Mouse (Mus musculus): Measurements from ENCODE around the gene Kcnn4. TPM values are rescaled to one million over a fixed set of nuclear protein-coding genes. Genes with fewer than 3 reads are reported as not detected.

Gene Kcnn4
- polyA plus RNA-seq, 1 experiment, result not detected

GRCm38 (mm10) chr7:24421648-24422047 lies 51.6 kb downstream of the Kcnn4 start:
- H3K27ac ChIP-seq (replicated peaks; ENCODE audit: low read depth, low read length), result no peak overlapping the region
- H3K4me3 ChIP-seq (ENCODE audit: insufficient read depth, low read depth, low read length), result no peak overlapping the region
- no peaks in the 10 kb centered on the region for H3K4me1 ChIP-seq (ENCODE audit: control insufficient read depth, insufficient read depth, insufficient read length, low read length)

DNA sequence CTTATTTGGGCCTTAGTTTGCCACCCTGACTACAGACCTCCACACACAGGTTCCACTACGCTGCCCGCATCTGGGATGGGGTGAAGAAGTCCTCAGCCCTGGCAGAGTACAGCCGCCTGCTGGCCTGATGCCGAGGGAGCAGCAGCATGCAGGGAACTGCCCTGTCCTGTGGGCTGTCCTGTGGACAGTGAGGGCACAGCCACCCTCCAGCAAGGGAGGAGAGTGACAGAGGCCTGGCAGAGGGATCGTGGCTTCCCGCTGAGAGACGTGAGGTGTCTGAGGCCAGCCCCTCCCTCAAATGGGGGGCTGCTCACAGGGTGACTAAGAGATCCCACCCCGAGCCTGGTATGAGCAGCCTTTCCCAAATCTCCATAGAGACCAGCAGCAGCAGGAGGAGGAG lies 52.2 kb downstream of the Kcnn4 start:
- Histone ChIP-seq H3K27ac (replicated peaks; ENCODE audit: low read depth, low read length) (no peak overlapping the region), H3K4me1 (ENCODE audit: control insufficient read depth, insufficient read depth, insufficient read length, low read length) (no peaks in the 10 kb centered on the region), H3K4me3 (ENCODE audit: insufficient read depth, low read depth, low read length) (no peak overlapping the region)

GRCm38 (mm10) chr7:24423107-24423763 lies 53.2 kb downstream of the Kcnn4 start:
- Histone ChIP-seq H3K27ac (replicated peaks; ENCODE audit: low read depth, low read length) (no peak overlapping the region), H3K4me1 (ENCODE audit: control insufficient read depth, insufficient read depth, insufficient read length, low read length) (no peaks in the 10 kb centered on the region), H3K4me3 (ENCODE audit: insufficient read depth, low read depth, low read length) (no peak overlapping the region)

- no peak overlapping the region for H3K27ac ChIP-seq (replicated peaks; ENCODE audit: low read depth, low read length)
These were observed 54.1 kb downstream of the Kcnn4 start for GRCm38 (mm10) chr7:24423956-24424732.

GRCm38 (mm10) chr7:24425919-24426318 lies 55.9 kb downstream of the Kcnn4 start:
- no peak overlapping the region for H3K4me3 ChIP-seq (ENCODE audit: insufficient read depth, low read depth, low read length)
- H3K27ac ChIP-seq (replicated peaks; ENCODE audit: low read depth, low read length), result no peak overlapping the region
- H3K4me1 ChIP-seq (ENCODE audit: control insufficient read depth, insufficient read depth, insufficient read length, low read length), result no peaks in the 10 kb centered on the region

More at GRCm38 (mm10) chr7:24423956-24424732, 54.1 kb downstream of the Kcnn4 start:
- H3K4me1 ChIP-seq (ENCODE audit: control insufficient read depth, insufficient read depth, insufficient read length, low read length), result no peaks in the 10 kb centered on the region
- no peak overlapping the region for H3K4me3 ChIP-seq (ENCODE audit: insufficient read depth, low read depth, low read length)

DNA sequence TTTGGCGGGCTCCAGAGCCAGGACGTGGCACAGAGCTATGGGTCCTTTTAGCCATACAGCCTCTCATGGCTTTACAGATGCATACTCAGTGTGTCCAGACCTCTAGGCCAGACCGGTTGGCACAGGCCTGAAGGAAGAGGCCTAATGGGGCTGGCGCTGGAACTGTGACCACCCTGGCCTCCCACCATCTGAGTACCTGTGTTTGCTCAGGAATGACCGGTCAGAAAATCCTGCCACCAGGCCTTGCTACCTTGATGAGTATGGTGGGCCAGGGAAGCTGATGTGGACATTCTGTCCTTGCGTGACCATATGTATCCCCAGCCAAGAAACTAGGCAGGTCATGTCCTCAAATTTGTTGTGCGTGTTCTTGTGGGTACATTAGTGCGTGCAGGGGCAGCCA lies 57.1 kb downstream of the Kcnn4 start:
- Histone ChIP-seq H3K27ac (replicated peaks; ENCODE audit: low read depth, low read length) (no peak overlapping the region), H3K4me1 (ENCODE audit: control insufficient read depth, insufficient read depth, insufficient read length, low read length) (no peaks in the 10 kb centered on the region)

DNA sequence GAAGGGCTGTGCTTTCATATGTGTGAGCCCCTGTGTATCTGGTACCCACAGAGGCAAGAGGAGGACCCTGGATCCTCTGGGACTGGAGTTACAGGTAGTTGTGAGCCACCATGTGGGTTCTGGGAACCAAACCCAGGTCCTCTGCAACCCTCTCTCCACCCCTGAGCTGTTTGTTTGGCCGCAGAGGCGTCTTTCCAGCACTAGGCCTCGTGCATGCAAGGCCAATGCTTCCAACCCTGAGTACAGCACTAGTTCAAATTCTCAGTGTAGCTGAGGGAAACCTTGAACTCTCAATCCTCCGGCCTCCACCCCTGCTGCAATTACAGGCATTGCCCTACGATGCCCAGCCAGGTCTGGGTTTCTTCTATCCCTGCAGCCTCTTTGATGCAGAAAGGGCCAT lies 58.7 kb downstream of the Kcnn4 start:
- Histone ChIP-seq H3K4me1 (ENCODE audit: control insufficient read depth, insufficient read depth, insufficient read length, low read length) (no peaks in the 10 kb centered on the region), H3K27ac (replicated peaks; ENCODE audit: low read depth, low read length) (no peak overlapping the region)

More for the DNA sequence above, 57.1 kb downstream of the Kcnn4 start:
- H3K4me3 ChIP-seq (ENCODE audit: insufficient read depth, low read depth, low read length), result no peak overlapping the region

GRCm38 (mm10) chr7:24429413-24430112 lies 59.5 kb downstream of the Kcnn4 start:
- Histone ChIP-seq H3K27ac (replicated peaks; ENCODE audit: low read depth, low read length) (no peak overlapping the region), H3K4me3 (ENCODE audit: insufficient read depth, low read depth, low read length) (no peak overlapping the region), H3K4me1 (ENCODE audit: control insufficient read depth, insufficient read depth, insufficient read length, low read length) (no peaks in the 10 kb centered on the region)

More for the DNA sequence above, 58.7 kb downstream of the Kcnn4 start:
- no peak overlapping the region for H3K4me3 ChIP-seq (ENCODE audit: insufficient read depth, low read depth, low read length)

GRCm38 (mm10) chr7:24430551-24431345 lies 60.7 kb downstream of the Kcnn4 start:
- Histone ChIP-seq H3K4me1 (ENCODE audit: control insufficient read depth, insufficient read depth, insufficient read length, low read length) (no peaks in the 10 kb centered on the region), H3K27ac (replicated peaks; ENCODE audit: low read depth, low read length) (no peak overlapping the region), H3K4me3 (ENCODE audit: insufficient read depth, low read depth, low read length) (no peak overlapping the region)

DNA sequence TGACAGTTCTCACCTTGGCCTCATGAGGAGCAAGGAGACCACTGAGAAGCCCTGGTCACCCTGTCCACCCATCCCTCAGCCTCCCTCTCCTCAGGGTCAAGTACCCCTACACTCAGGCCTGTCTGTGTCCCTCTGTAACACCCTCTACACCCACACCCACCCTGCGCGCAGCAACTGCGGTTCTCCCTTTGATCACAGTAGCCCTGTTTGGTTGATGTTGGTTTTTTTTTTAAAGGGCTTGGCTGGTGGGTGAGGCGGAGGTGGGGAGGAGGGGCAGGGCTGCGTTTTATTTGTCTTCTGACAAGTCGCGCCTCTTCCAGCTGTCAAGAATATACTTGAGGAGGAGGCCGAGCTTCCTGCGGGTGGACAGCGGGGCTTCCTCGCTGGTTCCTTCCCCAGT lies 61.6 kb downstream of the Kcnn4 start:
- no peak overlapping the region for H3K27ac ChIP-seq (replicated peaks; ENCODE audit: low read depth, low read length)

DNA sequence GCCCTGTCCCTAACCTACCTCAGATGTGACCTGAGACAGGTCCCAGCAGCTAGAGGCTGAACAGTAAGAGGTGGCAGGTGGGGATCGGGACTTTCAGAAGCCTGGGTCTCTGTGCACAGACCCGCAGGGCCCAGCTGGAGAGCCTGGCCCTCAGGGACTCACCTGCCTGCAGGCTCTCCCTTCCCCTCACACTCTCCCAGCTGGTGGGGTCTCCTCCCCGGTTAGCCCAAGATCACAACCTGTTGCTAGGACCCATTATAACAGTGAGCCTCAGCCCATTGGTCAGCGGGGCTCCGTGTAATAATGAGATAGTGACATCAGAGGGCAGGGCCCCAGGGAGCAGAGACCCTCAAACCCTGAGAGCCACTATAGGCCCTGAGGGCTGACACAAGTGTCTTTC lies 65.2 kb downstream of the Kcnn4 start:
- Histone ChIP-seq H3K4me3 (ENCODE audit: insufficient read depth, low read depth, low read length) (no peak overlapping the region), H3K27ac (replicated peaks; ENCODE audit: low read depth, low read length) (no peak overlapping the region), H3K4me1 (ENCODE audit: control insufficient read depth, insufficient read depth, insufficient read length, low read length) (no peaks in the 10 kb centered on the region)

More for the DNA sequence above, 61.6 kb downstream of the Kcnn4 start:
- Histone ChIP-seq H3K4me1 (ENCODE audit: control insufficient read depth, insufficient read depth, insufficient read length, low read length) (no peaks in the 10 kb centered on the region), H3K4me3 (ENCODE audit: insufficient read depth, low read depth, low read length) (no peak overlapping the region)

Other genes starting within 250 kb of the Kcnn4 start
- 2.4 and 4.4 TPM in 2 replicates for gene Zfp235, start 236.1 kb upstream of the Kcnn4 start, polyA plus RNA-seq (2012; ENCODE audit: insufficient read depth, insufficient read length, missing spikeins)
- not detected in 2 replicates for gene Zfp114, start 195.2 kb upstream of the Kcnn4 start, polyA plus RNA-seq (2012; ENCODE audit: insufficient read depth, insufficient read length, missing spikeins)
- 1.5 and 1.7 TPM in 2 replicates for gene Zfp111, start 158.8 kb upstream of the Kcnn4 start, polyA plus RNA-seq (2012; ENCODE audit: insufficient read depth, insufficient read length, missing spikeins)
- gene Zfp109, start 132.7 kb upstream of the Kcnn4 start, polyA plus RNA-seq (2012; ENCODE audit: insufficient read depth, insufficient read length, missing spikeins), result 0.46 TPM in 1 of 2 replicates, not detected in the other
- gene Zfp108, start 115.5 kb upstream of the Kcnn4 start, polyA plus RNA-seq (2012; ENCODE audit: insufficient read depth, insufficient read length, missing spikeins), result 0.88 and 1.8 TPM in 2 replicates
- 1.4 and 4.4 TPM in 2 replicates for gene Zfp93, start 99.8 kb upstream of the Kcnn4 start, polyA plus RNA-seq (2012; ENCODE audit: insufficient read depth, insufficient read length, missing spikeins)
- 1.5 and 2.0 TPM in 2 replicates for gene Zfp61, start 69.0 kb upstream of the Kcnn4 start, polyA plus RNA-seq (2012; ENCODE audit: insufficient read depth, insufficient read length, missing spikeins)
- gene Zfp94, start 53.6 kb upstream of the Kcnn4 start, polyA plus RNA-seq (2012; ENCODE audit: insufficient read depth, insufficient read length, missing spikeins), result 3.8 and 4.5 TPM in 2 replicates
- gene Tescl, start 36.3 kb upstream of the Kcnn4 start, polyA plus RNA-seq (2012; ENCODE audit: insufficient read depth, insufficient read length, missing spikeins), result not detected in 2 replicates
- not detected in 2 replicates for gene Lypd5, start 21.1 kb upstream of the Kcnn4 start, polyA plus RNA-seq (2012; ENCODE audit: insufficient read depth, insufficient read length, missing spikeins)
- gene Smg9, start 29.4 kb downstream of the Kcnn4 start, polyA plus RNA-seq (2012; ENCODE audit: insufficient read depth, insufficient read length, missing spikeins), result 6.1 and 8.2 TPM in 2 replicates
- not detected in 2 replicates for gene Irgc1, start 82.0 kb downstream of the Kcnn4 start, polyA plus RNA-seq (2012; ENCODE audit: insufficient read depth, insufficient read length, missing spikeins)
- 3.0 TPM in 1 of 2 replicates, not detected in the other for gene Plaur, start 92.2 kb downstream of the Kcnn4 start, polyA plus RNA-seq (2012; ENCODE audit: insufficient read depth, insufficient read length, missing spikeins)
- gene Cadm4, start 111.8 kb downstream of the Kcnn4 start, polyA plus RNA-seq (2012; ENCODE audit: insufficient read depth, insufficient read length, missing spikeins), result 3.1 and 3.5 TPM in 2 replicates
- gene Zfp428, start 136.7 kb downstream of the Kcnn4 start, polyA plus RNA-seq (2012; ENCODE audit: insufficient read depth, insufficient read length, missing spikeins), result 3.0 and 4.7 TPM in 2 replicates
- not detected in 2 replicates for gene AC161166.1, start 142.2 kb downstream of the Kcnn4 start, polyA plus RNA-seq (2012; ENCODE audit: insufficient read depth, insufficient read length, missing spikeins)
- 9.1 and 9.2 TPM in 2 replicates for gene Irgq, start 160.4 kb downstream of the Kcnn4 start, polyA plus RNA-seq (2012; ENCODE audit: insufficient read depth, insufficient read length, missing spikeins)
- gene Pinlyp, start 175.9 kb downstream of the Kcnn4 start, polyA plus RNA-seq (2012; ENCODE audit: insufficient read depth, insufficient read length, missing spikeins), result not detected in 2 replicates
- 20.7 and 22.5 TPM in 2 replicates for gene Xrcc1, start 176.0 kb downstream of the Kcnn4 start, polyA plus RNA-seq (2012; ENCODE audit: insufficient read depth, insufficient read length, missing spikeins)
- 17.2 and 20.4 TPM in 2 replicates for gene Ethe1, start 217.3 kb downstream of the Kcnn4 start, polyA plus RNA-seq (2012; ENCODE audit: insufficient read depth, insufficient read length, missing spikeins)
- gene Zfp575, start 217.4 kb downstream of the Kcnn4 start, polyA plus RNA-seq (2012; ENCODE audit: insufficient read depth, insufficient read length, missing spikeins), result not detected in 2 replicates
- 0.75 TPM in 1 of 2 replicates, not detected in the other for gene Phldb3, start 240.5 kb downstream of the Kcnn4 start, polyA plus RNA-seq (2012; ENCODE audit: insufficient read depth, insufficient read length, missing spikeins)